Mouse (Mus musculus) lung, adult 2 months (tissue): Measurements from ENCODE around the gene Ppp6r1. TPM values are rescaled to one million over a fixed set of nuclear protein-coding genes. Genes with fewer than 3 reads are reported as not detected.

ENCODE experiments used
- DNase-seq: peaks from one replicate; pipeline ENCODE4 v3.0.0; 2022
- H3K4me1 ChIP-seq: fragments of 200-500 bp; 2 replicates; pipeline ENCODE4 v1.6.1; 2011; ENCODE audit warnings: low read length; ENCODE audit not compliant: control insufficient read depth, insufficient read depth
- H3K4me3 ChIP-seq: fragments of 200-500 bp; replicated peaks from 2 replicates; pipeline ENCODE3; 2011; ENCODE audit warnings: low read depth, mild to moderate bottlenecking, control low read depth, low read length; ENCODE audit errors: extremely low read depth
- CTCF ChIP-seq: fragments of 200-500 bp; IDR thresholded peaks from 2 replicates; pipeline ENCODE4 v1.5.1; 2011; ENCODE audit warnings: mild to moderate bottlenecking, low read length, control low read depth; ENCODE audit not compliant: insufficient read depth
- POLR2A ChIP-seq: fragments of 200-500 bp; IDR thresholded peaks from 2 replicates; pipeline ENCODE4 v1.6.1; 2011; ENCODE audit warnings: low read depth, mild to moderate bottlenecking, control low read depth, low read length, borderline replicate concordance; ENCODE audit errors: extremely low read depth
- WGBS: fragments of 180-500 bp; shearing (Covaris S2); methylation state at CpG from one replicate; pipeline ENCODE4 v1.1.7; 2018; 5-methylcytosine and 5-hydroxymethylcytosine counted together
- polyA plus RNA-seq: library from polyadenylated mRNA; depleted of rRNA; stranded (reverse); fragments of >200 nt; gene quantifications from 2 replicates; pipeline ENCODE4 v1.2.3, GENCODE M21; 2012

The Ppp6r1 gene
- polyA plus RNA-seq, 1 experiment = 112 TPM

- DNase-seq = no peak
- WGBS = 64% methylated on average over 3 of the region's 3 CpGs
- Histone ChIP-seq H3K4me1 (peaks cover 9% of the 10 kb centered on the region), H3K4me3 (no peak overlapping the region)
- TF ChIP-seq POLR2A = no peak
- TF ChIP-seq CTCF = no peak
These were observed 1.2 kb upstream of the Ppp6r1 start for GRCm38 (mm10) chr7:4659911-4660443.

- 2% methylated on average over 77 of the region's 78 CpGs for WGBS
- Histone ChIP-seq H3K4me3 (peak overlapping the region; percentile 86), H3K4me1 (peaks cover 20% of the 10 kb centered on the region)
- TF ChIP-seq CTCF (no peak), POLR2A (no peak)
- DNase-seq = peak; percentile 28
These were observed 501 bp downstream of the Ppp6r1 start for GRCm38 (mm10) chr7:4658128-4658907.

DNA sequence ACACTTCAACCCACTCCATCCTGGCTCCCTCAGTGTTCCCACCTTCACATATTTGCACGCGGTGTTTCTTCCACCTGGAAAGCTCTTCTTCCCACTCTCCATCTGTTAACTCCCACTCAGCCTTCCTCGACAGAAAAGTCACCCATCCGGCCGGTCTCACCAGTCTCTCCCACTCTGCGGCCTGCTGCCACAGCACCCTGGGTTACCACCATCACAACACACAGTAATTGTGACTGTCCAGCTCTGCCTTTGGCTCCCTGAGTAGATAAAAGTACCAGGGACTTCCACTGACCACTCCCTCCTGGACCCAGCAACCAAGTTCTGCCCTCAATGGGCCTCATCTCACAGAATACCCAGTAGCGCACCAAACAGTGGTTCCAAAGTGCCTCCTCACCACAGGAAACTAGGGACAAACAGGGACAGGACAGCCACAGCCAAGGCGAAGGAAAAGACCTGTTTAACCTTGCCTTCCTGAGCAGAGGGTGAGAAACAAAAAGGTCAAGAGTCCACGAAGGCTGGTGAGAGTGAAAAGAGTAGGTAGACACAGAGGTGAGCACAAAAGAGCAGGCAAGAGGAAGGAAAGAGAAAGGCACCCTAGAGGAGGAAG, 1.2 kb downstream of the Ppp6r1 start:
- peak; percentile 42 for DNase-seq

GRCm38 (mm10) chr7:4656818-4657217, 2.0 kb downstream of the Ppp6r1 start:
- peaks cover 28% of the 10 kb centered on the region for H3K4me1 ChIP-seq
- no peak overlapping the region for H3K4me3 ChIP-seq
- DNase-seq = no peak
- TF ChIP-seq POLR2A (no peak), CTCF (no peak)
- WGBS = 13% methylated on average over 1 of the region's 1 CpGs

More for the DNA sequence above, 1.2 kb downstream of the Ppp6r1 start:
- H3K4me3 ChIP-seq = peak overlapping the region; percentile 86
- no peak for TF ChIP-seq POLR2A
- TF ChIP-seq CTCF = no peak
- peaks cover 21% of the 10 kb centered on the region for H3K4me1 ChIP-seq
- WGBS = 23% methylated on average over 9 of the region's 9 CpGs

GRCm38 (mm10) chr7:4655916-4656315, 2.9 kb downstream of the Ppp6r1 start:
- DNase-seq = no peak
- no peak overlapping the region for H3K4me3 ChIP-seq
- 26% methylated on average over 1 of the region's 1 CpGs for WGBS
- H3K4me1 ChIP-seq = peaks cover 28% of the 10 kb centered on the region
- no peak for TF ChIP-seq POLR2A
- no peak for TF ChIP-seq CTCF

DNA sequence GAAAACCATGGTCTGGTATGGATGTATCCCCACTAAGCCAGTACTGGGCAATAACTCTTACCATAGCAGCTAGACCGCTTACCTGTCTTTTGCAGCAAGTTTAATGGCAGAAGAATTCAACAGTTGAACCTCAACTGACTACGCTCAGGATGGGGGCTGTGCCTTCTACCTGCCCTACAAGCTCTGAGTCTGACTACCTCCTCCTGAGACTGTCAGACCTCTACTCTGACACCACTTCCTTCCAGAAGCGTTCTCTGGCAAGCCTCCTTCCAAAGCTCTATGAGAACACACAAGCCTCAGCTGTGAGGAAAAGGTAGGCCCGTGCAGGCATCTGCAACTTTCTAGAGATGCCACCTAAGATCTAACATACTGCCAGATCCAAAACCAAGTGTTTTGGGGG, 3.4 kb downstream of the Ppp6r1 start:
- Histone ChIP-seq H3K4me3 (no peak overlapping the region), H3K4me1 (peaks cover 28% of the 10 kb centered on the region)
- TF ChIP-seq POLR2A (no peak), CTCF (no peak)
- WGBS = 60% methylated on average over 4 of the region's 4 CpGs
- DNase-seq = no peak

GRCm38 (mm10) chr7:4654221-4654620, 4.6 kb downstream of the Ppp6r1 start:
- H3K4me3 ChIP-seq = no peak overlapping the region
- no peak for TF ChIP-seq CTCF
- WGBS = 58% methylated on average over 2 of the region's 2 CpGs
- H3K4me1 ChIP-seq = peaks cover 28% of the 10 kb centered on the region
- no peak for DNase-seq

DNA sequence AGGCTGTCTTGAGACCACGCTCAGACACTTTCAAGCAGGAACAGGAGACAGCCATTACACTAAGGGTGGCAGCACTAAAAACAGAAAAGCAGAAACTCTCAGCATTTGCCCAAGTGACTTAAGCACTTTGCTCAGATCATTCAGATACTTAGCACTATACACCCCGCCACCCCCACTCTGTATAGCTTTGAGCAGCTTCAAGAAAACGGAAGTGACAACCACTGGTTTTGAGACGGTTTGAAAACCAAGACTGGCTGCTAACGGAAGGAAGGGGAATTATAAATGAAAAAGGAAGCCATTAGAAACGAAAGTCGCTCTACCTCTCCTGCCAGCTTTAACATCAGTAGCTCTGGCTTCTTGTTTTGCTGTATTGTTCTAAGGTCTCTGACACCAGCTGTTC, 5.0 kb downstream of the Ppp6r1 start:
- 44% methylated on average over 7 of the region's 7 CpGs for WGBS
- no peak for DNase-seq
- peaks cover 28% of the 10 kb centered on the region for H3K4me1 ChIP-seq
- no peak overlapping the region for H3K4me3 ChIP-seq
- no peak for TF ChIP-seq CTCF
- TF ChIP-seq POLR2A = no peak

GRCm38 (mm10) chr7:4653351-4653750, 5.5 kb downstream of the Ppp6r1 start:
- Histone ChIP-seq H3K4me1 (peaks cover 28% of the 10 kb centered on the region), H3K4me3 (no peak overlapping the region)
- WGBS = 64% methylated on average over 5 of the region's 5 CpGs
- no peak for TF ChIP-seq POLR2A
- TF ChIP-seq CTCF = no peak
- no peak for DNase-seq

GRCm38 (mm10) chr7:4652726-4653125, 6.1 kb downstream of the Ppp6r1 start:
- no peak overlapping the region for H3K4me3 ChIP-seq
- peaks cover 35% of the 10 kb centered on the region for H3K4me1 ChIP-seq
- TF ChIP-seq POLR2A = no peak
- TF ChIP-seq CTCF = no peak
- WGBS = 71% methylated on average over 5 of the region's 5 CpGs
- no peak for DNase-seq
